Comparison of ENCODE assay signal across 19 mouse cellular contexts in genomic region chr5:137719088-137719487, GRCm38 (mm10). TPM values are rescaled to one million over a fixed set of nuclear protein-coding genes. Genes with fewer than 3 reads are reported as not detected.
DNase-seq lines count a peak whose midpoint lies in the region; ATAC-seq and TF ChIP-seq lines count a peak whose summit lies in the region.
"Had no signal": no experiment of that assay in that cellular context is flagged by ENCODE, and none has a peak within 500 bp of the region (broad histone marks: within the 10 kb centered on the region; RNA-seq: fewer than 3 reads in every experiment).

No protein-coding gene starts in this region.

- peak; percentile 25 for DNase-seq in heart, adult 18-20 months
- DNase-seq in heart, postnatal 36 days, result no peak
- peak; percentile 69 for DNase-seq in 3T3-L1 (ENCODE audit: low read depth, low spot score)
- DNase-seq in liver, embryonic 14.5 days (ENCODE audit: low read depth in 3 of 3, low spot score in 3 of 3), result no peak
- no peak for DNase-seq in frontal cortex, postnatal 14 days (ENCODE audit: low spot score in 2 of 2)
- no peak for DNase-seq in gastrocnemius, adult 2 months
- DNase-seq in adipocyte (ENCODE audit: low spot score), result no peak
- DNase-seq: cerebellum, adult 9-11 months; gastrocnemius, postnatal 14 days; spleen, adult 18-20 months; thymus, adult 18-20 months had no signal

- H3K36me3 ChIP-seq in liver, embryonic 14.5 days (replicated peaks; ENCODE audit: control insufficient read depth, insufficient read depth, low read depth), result no peaks in the 10 kb centered on the region
- H3K36me3 ChIP-seq: hindbrain, embryonic 13.5 days; limb, embryonic 12.5 days; lung, embryonic 15.5 days had no signal

- H3K9me3 ChIP-seq in liver, embryonic 14.5 days (ENCODE audit: control insufficient read depth, low read length), result no peaks in the 10 kb centered on the region
- H3K9me3 ChIP-seq: hindbrain, embryonic 13.5 days; limb, embryonic 12.5 days; lung, embryonic 15.5 days had no signal

- no peak overlapping the region for H3K27ac ChIP-seq in liver, embryonic 14.5 days
- H3K27ac ChIP-seq in gastrocnemius, adult 2 months, result no peak overlapping the region
- H3K27ac ChIP-seq: hindbrain, embryonic 13.5 days; left cerebral cortex, adult 2 months; limb, embryonic 12.5 days; lung, embryonic 15.5 days; macrophage had no signal

- 61% methylated on average over 6 of the region's 6 CpGs for WGBS in liver, embryonic 14.5 days (ENCODE audit: insufficient replicate concordance)

- peak; percentile 34 for ATAC-seq in granulocyte monocyte progenitor cell, adult 5-6 weeks (replicated peaks; ENCODE audit: poor library complexity, severe bottlenecking)
- ATAC-seq in liver, embryonic 14.5 days (ENCODE audit: insufficient read depth), result no peak
- ATAC-seq: intestine, postnatal 0 days; midbrain, embryonic 16.5 days had no signal

- peaks cover 7% of the 10 kb centered on the region for H3K27me3 ChIP-seq in liver, embryonic 14.5 days (ENCODE audit: control insufficient read depth, insufficient read depth, low read length)
- H3K27me3 ChIP-seq: lung, embryonic 15.5 days had no signal

- TF ChIP-seq EP300 in liver, embryonic 14.5 days (IDR thresholded peaks at IDR 0.05; ENCODE audit: low read depth), result no peak

- H3K4me1 ChIP-seq in liver, embryonic 14.5 days (replicated peaks; ENCODE audit: control insufficient read depth in 2 of 2, insufficient read depth in 2 of 2, low read length in 1 of 2), result peaks cover 18 to 25% of the 10 kb centered on the region in 2 experiments

- no peak for TF ChIP-seq CTCF in liver, embryonic 14.5 days (IDR thresholded peaks at IDR 0.05; ENCODE audit: low read depth)
- no peak for TF ChIP-seq CTCF in gastrocnemius, adult 2 months (IDR thresholded peaks at IDR 0.05)

- peak overlapping the region; percentile 42 for H3K4me2 ChIP-seq in liver, embryonic 14.5 days (ENCODE audit: low read depth)
- H3K4me2 ChIP-seq: hindbrain, embryonic 13.5 days; limb, embryonic 12.5 days; lung, embryonic 15.5 days had no signal

- no peak overlapping the region for H3K4me3 ChIP-seq in liver, embryonic 14.5 days (ENCODE audit: insufficient read depth in 1 of 2, low read depth in 2 of 2, low read length in 2 of 2)
- H3K4me3 ChIP-seq in gastrocnemius, adult 2 months, result no peak overlapping the region
- H3K4me3 ChIP-seq: hindbrain, embryonic 13.5 days; left cerebral cortex, adult 2 months; limb, embryonic 12.5 days; lung, embryonic 15.5 days had no signal

- H3K9ac ChIP-seq in liver, embryonic 14.5 days (replicated peaks), result no peak overlapping the region
- H3K9ac ChIP-seq: hindbrain, embryonic 13.5 days; limb, embryonic 12.5 days; lung, embryonic 15.5 days had no signal

- intact Hi-C loops in heart, postnatal 36 days (cut with DNase I), result no loop called here
- intact Hi-C loops in gastrocnemius, adult 2 months (cut with DNase I), result no loop called here

RNA-seq across cellular contexts. Expression of gene Nyap1, which starts 22.3 kb away (rescaled TPM):
- 1 to 10 TPM in 1 of 2 experiments, under 1 TPM in 1; 0.79 to 1.1 TPM for total RNA-seq in heart, adult 18-20 months (2021)
- total RNA-seq in heart, postnatal 36 days (2021), result 1 to 10 TPM in 1 of 2 experiments, under 1 TPM in 1; 0.81 to 1.1 TPM
- total RNA-seq in granulocyte monocyte progenitor cell, adult 5-6 weeks (2014; fragmentation: Nextera tagmentation), result not detected in 2 replicates
- total RNA-seq in granulocyte monocyte progenitor cell, adult 5-6 weeks (2017), result not detected in 2 replicates
- 0.96 and 1.2 TPM in 2 replicates for polyA plus RNA-seq in liver, embryonic 14.5 days (2012; rRNA removed)
- polyA plus RNA-seq in liver, embryonic 14.5 days (2014; fragmentation: Nextera tagmentation; extraction: Ambion mirVana), result 0.03 and 0.05 TPM in 2 replicates
- total RNA-seq in gastrocnemius, adult 2 months (2021), result under 1 TPM; 0.05 to 0.45 TPM

RNA-seq across cellular contexts. Expression of gene Tsc22d4, which starts 26.4 kb away (rescaled TPM):
- total RNA-seq in heart, adult 18-20 months (2021), result 100 to 1,000 TPM; 240 to 253 TPM
- total RNA-seq in heart, postnatal 36 days (2021), result 100 to 1,000 TPM; 260 to 268 TPM
- 71.5 and 78.5 TPM in 2 replicates for total RNA-seq in granulocyte monocyte progenitor cell, adult 5-6 weeks (2014; fragmentation: Nextera tagmentation)
- total RNA-seq in granulocyte monocyte progenitor cell, adult 5-6 weeks (2017), result 57.5 and 74.8 TPM in 2 replicates
- polyA plus RNA-seq in liver, embryonic 14.5 days (2012; rRNA removed), result 23.0 and 26.8 TPM in 2 replicates
- 49.7 and 62.2 TPM in 2 replicates for polyA plus RNA-seq in liver, embryonic 14.5 days (2014; fragmentation: Nextera tagmentation; extraction: Ambion mirVana)
- 10 to 100 TPM; 43.5 to 58.6 TPM for total RNA-seq in gastrocnemius, adult 2 months (2021)

RNA-seq across cellular contexts. Expression of gene Agfg2, which starts 34.6 kb away (rescaled TPM):
- total RNA-seq in heart, adult 18-20 months (2021), result 10 to 100 TPM; 16.9 to 23.0 TPM
- 10 to 100 TPM; 11.6 to 18.3 TPM for total RNA-seq in heart, postnatal 36 days (2021)
- 13.7 and 15.0 TPM in 2 replicates for total RNA-seq in granulocyte monocyte progenitor cell, adult 5-6 weeks (2014; fragmentation: Nextera tagmentation)
- total RNA-seq in granulocyte monocyte progenitor cell, adult 5-6 weeks (2017), result 10.7 and 13.9 TPM in 2 replicates
- polyA plus RNA-seq in liver, embryonic 14.5 days (2012; rRNA removed), result 22.4 and 24.6 TPM in 2 replicates
- 20.5 and 24.7 TPM in 2 replicates for polyA plus RNA-seq in liver, embryonic 14.5 days (2014; fragmentation: Nextera tagmentation; extraction: Ambion mirVana)
- 10 to 100 TPM in 1 of 2 experiments, 1 to 10 TPM in 1; 3.3 to 10.3 TPM for total RNA-seq in gastrocnemius, adult 2 months (2021)

RNA-seq across cellular contexts. Expression of gene Ppp1r35, which starts 59.6 kb away (rescaled TPM):
- total RNA-seq in heart, adult 18-20 months (2021), result 10 to 100 TPM in 1 of 2 experiments, 1 to 10 TPM in 1; 9.9 to 12.0 TPM
- 10 to 100 TPM; 10.7 to 12.3 TPM for total RNA-seq in heart, postnatal 36 days (2021)
- 29.4 and 36.7 TPM in 2 replicates for total RNA-seq in granulocyte monocyte progenitor cell, adult 5-6 weeks (2014; fragmentation: Nextera tagmentation)
- 22.9 and 24.1 TPM in 2 replicates for total RNA-seq in granulocyte monocyte progenitor cell, adult 5-6 weeks (2017)
- polyA plus RNA-seq in liver, embryonic 14.5 days (2012; rRNA removed), result 22.8 and 23.1 TPM in 2 replicates
- polyA plus RNA-seq in liver, embryonic 14.5 days (2014; fragmentation: Nextera tagmentation; extraction: Ambion mirVana), result 25.5 and 27.0 TPM in 2 replicates
- 1 to 10 TPM; 5.4 to 6.9 TPM for total RNA-seq in gastrocnemius, adult 2 months (2021)

Comparison
In these comparisons a context has a peak if more than half of its experiments do, and no peak if none do; other contexts are left out.
1. DNase-seq: peak in heart, adult 18-20 months (2 of 2) and 3T3-L1 (single experiment); none in heart, postnatal 36 days (0 of 2), liver, embryonic 14.5 days (0 of 3), frontal cortex, postnatal 14 days (0 of 2), gastrocnemius, adult 2 months (single experiment) and adipocyte (single experiment).